Mouse (Mus musculus): ENCODE measurements around the gene Slc9a5. TPM values are rescaled to one million over a fixed set of nuclear protein-coding genes. Genes with fewer than 3 reads are reported as not detected.
A peak's percentile ranks its signal among the peaks of the same experiment; 100 is the strongest.

The Slc9a5 gene
- polyA plus RNA-seq, 1 experiment from 2014 or later, result 0.15 TPM

DNA sequence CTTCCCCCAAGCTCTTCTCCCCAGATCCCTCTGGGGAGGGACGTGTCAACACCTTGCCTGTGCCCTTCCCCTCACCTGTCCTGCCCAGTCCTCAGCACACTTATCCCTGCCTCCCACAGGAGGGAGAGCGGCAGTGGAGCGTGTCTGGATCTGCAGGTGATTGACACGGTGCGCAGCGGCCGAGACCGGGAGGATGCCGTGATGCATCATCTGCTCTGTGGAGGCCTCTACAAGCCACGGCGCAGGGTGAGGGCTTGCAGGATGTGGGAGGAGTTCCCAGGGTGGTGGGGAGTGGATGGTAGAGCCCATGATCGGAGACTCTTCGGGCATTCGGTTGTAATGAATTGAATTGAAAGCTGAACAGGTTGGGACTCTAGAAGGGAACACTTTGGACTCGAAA lies 10.6 kb downstream of the Slc9a5 start:
- H3K4me3 ChIP-seq (replicated peaks), result no peak overlapping the region

DNA sequence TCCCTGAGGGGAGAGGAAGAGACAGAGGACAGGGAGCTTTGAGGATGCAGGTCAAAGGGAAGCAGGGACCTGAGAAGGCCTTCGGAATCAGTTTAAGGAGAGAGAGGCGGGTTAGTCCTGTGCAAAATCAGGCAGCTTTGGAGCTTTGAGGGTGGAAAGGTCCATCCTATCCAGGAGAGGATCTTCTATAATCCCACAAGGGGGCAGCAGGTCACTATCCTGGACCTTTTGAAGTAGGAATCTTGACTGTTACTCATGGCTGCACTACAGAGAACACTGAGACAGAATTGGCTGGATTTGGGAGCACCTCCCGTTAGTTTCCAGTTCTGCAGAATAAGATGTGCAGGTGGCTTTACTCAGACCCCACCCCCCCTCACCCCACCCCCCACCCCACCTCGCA lies 11.0 kb downstream of the Slc9a5 start:
- Histone ChIP-seq H3K4me3 (replicated peaks) (no peak overlapping the region), H3K27me3 (peaks cover 7% of the 10 kb centered on the region; the same call in 1 of the 2 replicates), H3K36me3 (no peaks in the 10 kb centered on the region), H3K4me1 (replicated peaks) (no peaks in the 10 kb centered on the region), H3K27ac (no peak overlapping the region), H3K9me3 (replicated peaks) (no peaks in the 10 kb centered on the region), H3K9ac (no peak overlapping the region), H3K4me2 (no peak overlapping the region)
- ATAC-seq (ENCODE audit: low read depth) (no peak), DNase-seq (no peak)
- 53% methylated on average over 4 of the region's 4 CpGs for WGBS (ENCODE audit: insufficient replicate concordance)

More for the DNA sequence above, 10.6 kb downstream of the Slc9a5 start:
- Histone ChIP-seq H3K4me1 (replicated peaks) (no peaks in the 10 kb centered on the region), H3K4me2 (no peak overlapping the region), H3K36me3 (no peaks in the 10 kb centered on the region), H3K27ac (no peak overlapping the region), H3K9me3 (replicated peaks) (no peaks in the 10 kb centered on the region), H3K27me3 (peaks cover 7% of the 10 kb centered on the region; the same call in 1 of the 2 replicates), H3K9ac (no peak overlapping the region)
- no peak for DNase-seq
- 70% methylated on average over 15 of the region's 15 CpGs for WGBS (ENCODE audit: insufficient replicate concordance)
- no peak for ATAC-seq (ENCODE audit: low read depth)

DNA sequence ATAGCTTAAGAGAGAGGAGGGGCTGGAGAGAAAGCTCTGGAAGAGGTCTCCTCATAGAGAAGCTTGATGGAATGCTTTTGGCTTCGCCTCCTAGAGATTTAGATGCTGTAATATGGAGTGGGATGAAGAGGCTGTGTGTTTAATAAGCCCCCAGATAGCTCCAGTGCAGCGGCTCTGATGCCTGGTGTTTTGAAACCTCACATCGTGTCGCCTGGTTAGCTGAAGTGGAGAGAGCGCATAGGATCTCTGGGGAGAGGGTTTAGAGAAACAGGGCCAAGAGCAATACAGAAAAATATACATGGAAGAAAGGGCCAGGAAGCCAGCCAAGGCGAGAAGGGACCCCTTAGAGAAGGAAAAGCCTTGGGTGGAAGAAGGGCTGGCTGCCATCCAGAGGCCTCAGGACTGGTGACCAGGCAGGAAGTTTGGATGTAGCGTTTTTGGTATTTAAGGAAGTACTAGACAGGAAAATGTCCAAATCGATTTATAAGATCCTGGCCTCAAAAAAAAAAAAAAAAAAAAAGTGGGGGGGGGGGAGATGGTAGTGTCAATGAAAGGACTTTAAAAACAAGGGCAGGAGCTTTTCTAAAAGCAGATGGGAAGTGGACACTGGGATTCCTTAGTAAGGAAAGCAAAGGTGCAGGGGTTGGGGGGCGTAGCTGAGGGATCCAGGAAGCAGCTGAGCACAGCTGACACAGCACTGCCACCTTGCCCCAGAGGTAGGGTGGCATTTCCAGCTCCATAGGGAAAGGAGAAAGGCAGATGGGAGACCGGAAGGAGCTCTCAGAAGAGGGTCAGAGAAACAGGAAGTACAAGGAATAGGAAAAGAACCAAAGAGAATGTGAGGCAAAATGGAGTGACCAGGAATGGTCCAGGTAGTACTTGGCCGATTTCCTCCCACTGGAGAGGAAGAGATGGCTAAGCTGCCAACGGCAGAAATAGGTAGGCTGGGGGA lies 13.4 kb downstream of the Slc9a5 start:
- Histone ChIP-seq H3K9ac (no peak overlapping the region), H3K27me3 (peaks cover 7% of the 10 kb centered on the region; the same call in 1 of the 2 replicates), H3K4me3 (replicated peaks) (no peak overlapping the region), H3K4me2 (no peak overlapping the region), H3K27ac (no peak overlapping the region; the same call in 1 of the 2 replicates), H3K9me3 (replicated peaks) (no peaks in the 10 kb centered on the region), H3K36me3 (no peaks in the 10 kb centered on the region), H3K4me1 (replicated peaks) (no peaks in the 10 kb centered on the region)
- DNase-seq (no peak), ATAC-seq (ENCODE audit: low read depth) (no peak)
- 52% methylated on average over 12 of the region's 12 CpGs for WGBS (ENCODE audit: insufficient replicate concordance)

DNA sequence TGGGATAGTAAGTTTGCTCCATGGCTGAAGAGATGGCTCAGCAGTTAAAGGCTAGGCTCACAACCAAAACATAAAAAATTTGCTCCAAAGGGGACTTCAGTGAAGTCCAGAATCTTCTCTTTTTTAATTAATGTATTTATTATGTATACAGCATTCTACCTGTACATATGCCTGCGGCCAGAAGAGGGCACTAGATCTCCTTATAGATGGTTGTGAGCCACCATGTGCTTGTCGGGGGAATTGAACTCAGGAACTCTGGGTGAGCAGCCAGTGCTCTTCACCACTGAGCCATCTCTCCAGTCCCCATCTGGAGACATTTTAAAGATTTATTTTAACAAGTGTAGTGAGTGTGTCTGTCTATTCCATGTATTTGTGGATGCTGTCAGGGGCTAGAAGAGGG lies 18.5 kb downstream of the Slc9a5 start:
- Histone ChIP-seq H3K27ac (no peak overlapping the region), H3K4me2 (no peak overlapping the region), H3K4me1 (replicated peaks) (no peaks in the 10 kb centered on the region), H3K9ac (no peak overlapping the region), H3K4me3 (replicated peaks) (no peak overlapping the region), H3K36me3 (no peaks in the 10 kb centered on the region), H3K9me3 (replicated peaks) (no peaks in the 10 kb centered on the region), H3K27me3 (no peaks in the 10 kb centered on the region; the same call in 1 of the 2 replicates)
- DNase-seq, result no peak
- WGBS (ENCODE audit: insufficient replicate concordance), result 48% methylated on average over 2 of the region's 2 CpGs
- no peak for ATAC-seq (ENCODE audit: low read depth)

DNA sequence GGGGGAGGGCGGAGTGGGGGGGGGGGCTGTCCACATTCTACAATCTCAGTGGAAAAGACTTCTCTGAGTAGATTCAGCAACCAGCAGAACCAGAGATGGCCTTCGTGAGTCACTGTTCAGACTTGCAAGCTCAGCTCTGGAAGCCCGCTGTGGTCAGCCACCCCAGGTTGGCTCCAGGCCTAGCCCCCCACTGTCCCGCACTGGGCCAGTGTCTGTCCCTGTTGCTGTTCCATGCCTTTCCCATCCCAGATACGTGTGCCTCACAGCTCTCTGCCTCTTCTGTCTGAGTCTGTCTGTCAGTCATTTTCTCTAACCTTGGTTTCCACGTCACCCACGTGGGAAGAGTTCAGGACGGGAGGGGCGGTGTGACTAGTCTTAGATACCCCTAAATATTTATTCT lies 23.8 kb downstream of the Slc9a5 start:
- ATAC-seq (ENCODE audit: low read depth) (no peak), DNase-seq (no peak)
- no peak overlapping the region for H3K4me2 ChIP-seq
- H3K27ac ChIP-seq, result no peak overlapping the region
- no peak overlapping the region for H3K4me3 ChIP-seq (replicated peaks)
- H3K4me1 ChIP-seq (replicated peaks), result peaks cover 13% of the 10 kb centered on the region; the same call in 1 of the 2 replicates
- H3K36me3 ChIP-seq, result no peaks in the 10 kb centered on the region
- no peaks in the 10 kb centered on the region; the same call in 1 of the 2 replicates for H3K9me3 ChIP-seq (replicated peaks)
- 74% methylated on average over 9 of the region's 9 CpGs for WGBS (ENCODE audit: insufficient replicate concordance)
- H3K27me3 ChIP-seq, result 0 out of 2 replicates have a peak, but pooled peaks cover 10% of the 10 kb centered on the region
- H3K9ac ChIP-seq, result no peak overlapping the region

DNA sequence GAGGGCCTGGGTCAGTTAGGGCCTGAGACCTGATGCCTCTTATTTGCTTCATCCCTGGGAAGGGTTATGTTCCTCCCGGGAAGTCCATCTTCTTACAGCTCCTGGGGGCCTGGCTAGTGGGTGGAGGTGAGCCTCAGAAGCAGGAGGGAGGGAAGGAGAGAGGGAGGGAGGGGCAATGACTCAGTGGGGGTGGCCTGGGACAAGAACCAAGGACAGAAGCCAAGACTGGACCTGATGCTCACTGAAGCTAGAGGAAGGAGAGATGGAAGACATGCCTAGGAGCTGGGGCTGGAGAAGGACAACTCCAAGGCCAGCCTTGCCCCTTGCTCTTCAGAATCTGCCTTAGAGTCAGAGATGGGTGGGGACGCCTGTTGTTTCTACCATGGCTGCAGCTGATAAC lies 24.4 kb downstream of the Slc9a5 start, which contains the start of gene Plekhg4:
Plekhg4 (plus strand) TSS at position 243 of the 400 bp plus-strand sequence.
- Histone ChIP-seq H3K9me3 (replicated peaks) (no peaks in the 10 kb centered on the region; the same call in 1 of the 2 replicates), H3K4me3 (replicated peaks) (no peak within 1 kb of the TSS), H3K36me3 (no peaks in the 10 kb centered on the region), H3K4me1 (replicated peaks) (peaks cover 13% of the 10 kb centered on the region; the same call in 1 of the 2 replicates), H3K4me2 (no peak within 1 kb of the TSS), H3K27ac (no peak within 1 kb of the TSS), H3K27me3 (0 out of 2 replicates have a peak, but pooled peaks cover 10% of the 10 kb centered on the region), H3K9ac (no peak within 1 kb of the TSS)
- 23% methylated on average over 2 of the region's 2 CpGs for WGBS (ENCODE audit: insufficient replicate concordance)
- ATAC-seq (ENCODE audit: low read depth) (no peak), DNase-seq (no peak)

DNA sequence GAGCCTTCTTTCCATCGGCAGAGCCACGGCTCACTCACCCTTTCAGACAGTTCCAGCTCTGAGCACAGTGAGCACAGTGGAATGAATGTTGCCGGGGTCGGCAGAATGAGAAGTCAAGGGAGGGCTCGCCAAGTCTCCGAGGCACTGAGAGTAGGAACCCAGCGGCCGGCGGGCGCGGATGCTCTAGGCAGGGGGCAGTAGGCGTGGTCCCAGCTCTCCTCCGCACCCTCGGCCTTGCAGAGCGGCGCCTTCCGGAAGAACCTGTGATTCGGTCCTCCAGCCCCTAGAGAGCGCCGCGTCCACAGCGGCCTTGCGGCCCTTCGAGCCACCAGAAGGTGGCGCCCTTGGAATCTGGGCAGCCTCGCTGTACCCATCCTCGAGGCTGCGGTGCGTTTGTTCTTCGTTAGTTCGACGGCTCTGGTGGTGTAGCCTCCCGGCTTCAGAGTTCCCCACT lies 25.9 kb downstream of the Slc9a5 start:
- Histone ChIP-seq H3K9me3 (replicated peaks) (no peaks in the 10 kb centered on the region; the same call in 1 of the 2 replicates), H3K27ac (no peak overlapping the region), H3K4me2 (peak overlapping the region; percentile 41), H3K36me3 (no peaks in the 10 kb centered on the region), H3K27me3 (0 out of 2 replicates have a peak, but pooled peaks cover 10% of the 10 kb centered on the region), H3K9ac (no peak overlapping the region), H3K4me1 (replicated peaks) (peaks cover 13% of the 10 kb centered on the region; the same call in 1 of the 2 replicates), H3K4me3 (replicated peaks) (no peak overlapping the region)
- 32% methylated on average over 33 of the region's 33 CpGs for WGBS (ENCODE audit: insufficient replicate concordance)
- DNase-seq, result peak; percentile 38
- 0 out of 2 replicates have a peak, but pooled peaks have one; percentile 54 for ATAC-seq (ENCODE audit: low read depth)

DNA sequence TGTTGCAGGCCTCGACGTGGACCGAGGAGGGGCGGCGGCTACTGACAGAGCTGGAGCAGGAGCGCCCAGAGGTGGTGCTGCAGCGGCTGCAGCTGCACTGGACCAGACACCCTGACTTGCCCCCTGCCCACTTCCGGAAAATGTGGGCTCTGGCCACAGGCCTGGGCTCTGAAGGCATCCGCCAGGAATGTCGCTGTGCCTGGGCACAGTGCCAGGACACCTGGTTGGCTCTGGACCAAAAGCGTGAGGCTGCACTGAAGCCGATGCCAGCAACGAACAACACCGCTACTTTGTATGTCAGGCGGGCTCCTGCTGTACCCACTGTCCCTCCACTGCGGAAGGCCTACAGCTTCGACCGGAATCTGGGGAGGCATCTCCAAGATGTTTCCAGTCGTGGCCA lies 30.0 kb downstream of the Slc9a5 start:
- Histone ChIP-seq H3K27me3 (0 out of 2 replicates have a peak, but pooled peaks cover 10% of the 10 kb centered on the region), H3K9ac (no peak overlapping the region), H3K4me3 (replicated peaks) (no peak overlapping the region), H3K36me3 (no peaks in the 10 kb centered on the region), H3K4me2 (no peak overlapping the region), H3K9me3 (replicated peaks) (no peaks in the 10 kb centered on the region; the same call in 1 of the 2 replicates), H3K27ac (no peak overlapping the region), H3K4me1 (replicated peaks) (peaks cover 9% of the 10 kb centered on the region; the same call in 1 of the 2 replicates)
- no peak for ATAC-seq (ENCODE audit: low read depth)
- DNase-seq, result no peak
- WGBS (ENCODE audit: insufficient replicate concordance), result 69% methylated on average over 19 of the region's 19 CpGs

DNA sequence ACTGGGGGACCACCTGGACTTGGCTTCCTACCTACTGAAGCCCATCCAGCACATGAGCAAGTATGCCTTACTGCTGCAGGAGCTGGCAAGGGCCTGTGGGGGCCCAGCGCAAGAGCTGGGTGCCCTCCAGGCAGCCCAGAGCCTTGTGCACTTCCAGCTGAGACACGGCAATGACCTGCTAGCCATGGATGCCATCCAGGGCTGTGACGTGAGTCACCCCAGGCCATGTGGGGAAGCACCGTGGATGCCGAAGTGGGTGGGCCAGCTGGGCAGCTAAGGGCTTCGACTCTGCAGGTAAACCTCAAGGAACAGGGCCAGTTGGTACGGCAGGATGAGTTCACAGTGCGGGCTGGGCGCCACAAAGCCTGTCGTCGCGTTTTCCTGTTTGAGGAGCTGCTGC lies 31.7 kb downstream of the Slc9a5 start:
- no peaks in the 10 kb centered on the region for H3K27me3 ChIP-seq
- no peaks in the 10 kb centered on the region for H3K4me1 ChIP-seq (replicated peaks)
- H3K9ac ChIP-seq, result no peak overlapping the region
- H3K4me2 ChIP-seq, result no peak overlapping the region
- no peak overlapping the region for H3K27ac ChIP-seq
- ATAC-seq (ENCODE audit: low read depth) (no peak), DNase-seq (no peak)
- no peak overlapping the region for H3K4me3 ChIP-seq (replicated peaks)
- no peaks in the 10 kb centered on the region for H3K36me3 ChIP-seq
- WGBS (ENCODE audit: insufficient replicate concordance), result 66% methylated on average over 12 of the region's 12 CpGs
- no peaks in the 10 kb centered on the region for H3K9me3 ChIP-seq (replicated peaks)

DNA sequence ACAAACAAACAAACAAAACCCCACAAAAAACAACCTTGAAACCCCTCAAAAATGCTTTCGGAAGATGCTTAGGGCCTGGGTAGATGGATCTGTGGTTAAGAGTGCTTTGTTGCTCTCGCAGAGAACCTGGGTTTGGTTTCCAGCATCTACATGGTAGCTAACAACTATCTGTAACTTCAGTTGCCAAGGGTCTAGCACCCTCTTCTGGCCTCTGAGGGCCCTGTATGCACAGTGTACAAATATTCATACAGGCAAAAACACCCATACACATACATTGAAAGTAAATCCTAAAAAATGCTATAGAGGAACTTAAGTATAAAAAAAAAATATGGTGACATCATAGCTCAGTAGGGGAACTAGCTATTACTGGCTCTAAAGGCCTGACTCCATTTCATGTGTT lies 35.4 kb downstream of the Slc9a5 start:
- Histone ChIP-seq H3K4me2 (no peak overlapping the region), H3K27ac (no peak overlapping the region), H3K4me1 (replicated peaks) (no peaks in the 10 kb centered on the region), H3K27me3 (0 out of 2 replicates have a peak, but pooled peaks cover under 1% of the 10 kb centered on the region), H3K9ac (no peak overlapping the region), H3K4me3 (replicated peaks) (no peak overlapping the region), H3K9me3 (replicated peaks) (no peaks in the 10 kb centered on the region), H3K36me3 (no peaks in the 10 kb centered on the region)
- WGBS (ENCODE audit: insufficient replicate concordance), result 93% methylated on average over 2 of the region's 2 CpGs
- DNase-seq (no peak), ATAC-seq (ENCODE audit: low read depth) (no peak)

DNA sequence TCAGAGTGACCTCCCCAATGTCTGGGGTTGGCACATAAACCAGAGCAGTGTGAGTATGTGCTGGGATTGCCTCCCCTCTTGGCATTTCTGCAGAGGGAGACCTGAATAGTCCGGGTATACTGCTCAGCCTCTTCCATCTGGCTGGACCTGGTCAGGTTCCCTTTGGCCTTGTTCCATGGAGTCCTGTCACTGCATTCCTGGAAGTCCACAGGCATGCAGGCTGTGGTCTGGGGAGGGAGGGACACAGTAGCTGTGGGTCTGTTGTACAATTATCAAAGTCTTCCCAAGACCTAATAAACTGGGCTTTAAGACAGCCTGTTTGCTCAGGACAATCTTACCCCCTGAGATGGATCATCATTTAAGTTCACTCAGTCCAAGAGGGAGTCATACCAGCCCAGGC lies 38.5 kb downstream of the Slc9a5 start:
- Histone ChIP-seq H3K4me1 (replicated peaks) (no peaks in the 10 kb centered on the region), H3K4me2 (no peak overlapping the region), H3K36me3 (no peaks in the 10 kb centered on the region), H3K27ac (no peak overlapping the region; the same call in 1 of the 2 replicates), H3K9me3 (replicated peaks) (no peaks in the 10 kb centered on the region), H3K4me3 (replicated peaks) (no peak overlapping the region), H3K9ac (no peak overlapping the region), H3K27me3 (peaks cover 4% of the 10 kb centered on the region; the same call in 1 of the 2 replicates)
- DNase-seq (no peak), ATAC-seq (ENCODE audit: low read depth) (no peak)
- WGBS (ENCODE audit: insufficient replicate concordance), result 50% methylated on average over 1 of the region's 1 CpGs
